Mouse (Mus musculus) MEL (cell line): ENCODE measurements around the gene Tm4sf19. TPM values are rescaled to one million over a fixed set of nuclear protein-coding genes. Genes with fewer than 3 reads are reported as not detected.

Experiments used
- DNase-seq: peaks from one replicate; pipeline ENCODE4 v3.0.0; 2011; ENCODE audit warnings: low read depth, low spot score
- H3K27ac ChIP-seq: 2 replicates; pipeline ENCODE4 v1.5.1; 2012; ENCODE audit warnings: low read depth, mild to moderate bottlenecking, control low read depth, low read length, moderate library complexity; ENCODE audit not compliant: control insufficient read depth
- H3K27me3 ChIP-seq, 2 experiments: fragments of 150-350 bp in 1 of 2; sonication (generic) in 1 of 2; 2 replicates each; pipeline ENCODE4 v1.6.1; 2012; ENCODE audit warnings: low read length in 2 of 2, mild to moderate bottlenecking in 2 of 2, improper control_type of control experiment in 1 of 2, moderate library complexity in 1 of 2; ENCODE audit not compliant: insufficient read depth in 2 of 2, control insufficient read depth in 1 of 2
- H3K36me3 ChIP-seq, 2 experiments: 2 replicates each; pipeline ENCODE4 v1.6.1; 2012 to 2014; ENCODE audit warnings: low read length in 2 of 2, improper control_type of control experiment in 1 of 2, inconsistent platforms in 1 of 2, mild to moderate bottlenecking in 1 of 2; ENCODE audit not compliant: insufficient read depth in 2 of 2, control insufficient read depth in 1 of 2
- H3K4me1 ChIP-seq, 2 experiments: fragments of 150-350 bp in 1 of 2; sonication (generic) in 1 of 2; 2 replicates each; pipeline ENCODE4 v1.6.1; 2012; ENCODE audit warnings: low read length in 2 of 2, improper control_type of control experiment in 1 of 2, mild to moderate bottlenecking in 1 of 2; ENCODE audit not compliant: insufficient read depth in 2 of 2, control insufficient read depth in 1 of 2
- H3K4me3 ChIP-seq, 2 experiments: fragments of 150-350 bp in 1 of 2; sonication (generic) in 1 of 2; 2 replicates each; pipeline ENCODE4 v1.5.1; 2012; ENCODE audit warnings: low read depth in 2 of 2, low read length in 2 of 2, mild to moderate bottlenecking in 2 of 2, moderate library complexity in 2 of 2, control low read depth in 1 of 2, improper control_type of control experiment in 1 of 2; ENCODE audit not compliant: control insufficient read depth in 1 of 2, insufficient read depth in 1 of 2
- H3K79me2 ChIP-seq: 2 replicates; pipeline ENCODE4 v1.6.1; 2012; ENCODE audit warnings: mild to moderate bottlenecking, low read length, moderate library complexity; ENCODE audit not compliant: control insufficient read depth, poor library complexity, insufficient read depth
- H3K9ac ChIP-seq: 2 replicates; pipeline ENCODE4 v1.6.1; 2012; ENCODE audit warnings: low read depth, mild to moderate bottlenecking, control low read depth, low read length, moderate library complexity; ENCODE audit not compliant: control insufficient read depth, poor library complexity, severe bottlenecking
- H3K9me3 ChIP-seq: fragments of 150-350 bp; sonication (generic); replicated peaks from 2 replicates; pipeline ENCODE4 v1.6.1; 2012; ENCODE audit warnings: mild to moderate bottlenecking, low read length, improper control_type of control experiment, moderate library complexity; ENCODE audit not compliant: insufficient read depth
- BHLHE40 ChIP-seq: IDR thresholded peaks from 2 replicates; pipeline ENCODE4 v1.6.1; 2012; ENCODE audit warnings: low read depth, mild to moderate bottlenecking, inconsistent platforms, low read length, improper control_type of control experiment, borderline replicate concordance
- CHD1 ChIP-seq: IDR thresholded peaks from 2 replicates; pipeline ENCODE4 v1.6.1; 2012; ENCODE audit warnings: low read depth, mild to moderate bottlenecking, inconsistent platforms, low read length, improper control_type of control experiment
- CTCF ChIP-seq, 3 experiments: IDR thresholded peaks in 2 of 3; conservative IDR thresholded peaks in 1 of 3; 2 replicates each; pipeline ENCODE4 v1.5.1; 2011 to 2012; ENCODE audit warnings: low read length in 3 of 3, low read depth in 2 of 3, mild to moderate bottlenecking in 2 of 3, improper control_type of control experiment in 1 of 3, inconsistent platforms in 1 of 3, mixed read lengths in 1 of 3, moderate library complexity in 1 of 3; ENCODE audit not compliant: control insufficient read depth in 1 of 3, insufficient read depth in 1 of 3, poor library complexity in 1 of 3, severe bottlenecking in 1 of 3
- EP300 ChIP-seq, 2 experiments: IDR thresholded peaks; 2 replicates each; pipeline ENCODE4 v1.6.1; 2011; ENCODE audit warnings: improper control_type of control experiment in 2 of 2, low read length in 2 of 2, low read depth in 1 of 2, mild to moderate bottlenecking in 1 of 2
- ETS1 ChIP-seq: IDR thresholded peaks from 2 replicates; pipeline ENCODE4 v1.6.1; 2012; ENCODE audit warnings: low read depth, mild to moderate bottlenecking, inconsistent platforms, low read length, improper control_type of control experiment, moderate library complexity
- GABPA ChIP-seq: IDR thresholded peaks from 2 replicates; pipeline ENCODE4 v1.6.1; 2012; ENCODE audit warnings: low read depth, mild to moderate bottlenecking, inconsistent platforms, low read length, improper control_type of control experiment, moderate library complexity
- JUND ChIP-seq: IDR thresholded peaks from 2 replicates; pipeline ENCODE4 v1.6.1; 2011; ENCODE audit warnings: low read depth, mild to moderate bottlenecking, improper control_type of control experiment, low read length
- MAFK ChIP-seq: IDR thresholded peaks from 2 replicates; pipeline ENCODE4 v1.6.1; 2011; ENCODE audit warnings: low read depth, mild to moderate bottlenecking, low read length, improper control_type of control experiment, borderline replicate concordance
- MAX ChIP-seq: IDR thresholded peaks from 2 replicates; pipeline ENCODE4 v1.6.1; 2011; ENCODE audit warnings: low read length, improper control_type of control experiment
- MAZ ChIP-seq: IDR thresholded peaks from 2 replicates; pipeline ENCODE4 v1.6.1; 2012; ENCODE audit warnings: low read depth, mild to moderate bottlenecking, inconsistent platforms, low read length, improper control_type of control experiment
- MXI1 ChIP-seq: IDR thresholded peaks from 2 replicates; pipeline ENCODE4 v1.6.1; 2011; ENCODE audit warnings: mild to moderate bottlenecking, low read depth, low read length, improper control_type of control experiment
- MYB ChIP-seq: IDR thresholded peaks from 2 replicates; pipeline ENCODE4 v1.6.1; 2011; ENCODE audit warnings: mild to moderate bottlenecking, low read depth, low read length, improper control_type of control experiment
- NELFE ChIP-seq: IDR thresholded peaks from 2 replicates; pipeline ENCODE4 v1.6.1; 2011; ENCODE audit warnings: low read depth, low read length, improper control_type of control experiment
- NRF1 ChIP-seq: IDR thresholded peaks from 2 replicates; pipeline ENCODE4 v1.6.1; 2014; ENCODE audit warnings: low read depth, mild to moderate bottlenecking, inconsistent platforms, low read length, improper control_type of control experiment, moderate library complexity; ENCODE audit not compliant: poor library complexity, insufficient read depth, severe bottlenecking
- POLR2AphosphoS2 ChIP-seq: IDR thresholded peaks from 2 replicates; pipeline ENCODE4 v1.6.1; 2011; ENCODE audit warnings: low read length, improper control_type of control experiment
- SIN3A ChIP-seq: IDR thresholded peaks from 2 replicates; pipeline ENCODE4 v1.6.1; 2012; ENCODE audit warnings: low read length, improper control_type of control experiment, inconsistent platforms
- SMC3 ChIP-seq: IDR thresholded peaks from 2 replicates; pipeline ENCODE4 v1.6.1; 2011; ENCODE audit warnings: low read depth, low read length, improper control_type of control experiment
- TAL1 ChIP-seq: IDR thresholded peaks from 2 replicates; pipeline ENCODE4 v1.6.1; 2012; ENCODE audit warnings: mild to moderate bottlenecking, inconsistent platforms, low read length, moderate library complexity, mixed read lengths
- TCF12 ChIP-seq: IDR thresholded peaks from 2 replicates; pipeline ENCODE4 v1.6.1; 2014; ENCODE audit warnings: low read depth, mild to moderate bottlenecking, inconsistent platforms, low read length, improper control_type of control experiment, moderate library complexity
- USF1 ChIP-seq: IDR thresholded peaks from 2 replicates; pipeline ENCODE4 v1.6.1; 2014; ENCODE audit warnings: low read depth, mild to moderate bottlenecking, inconsistent platforms, low read length, improper control_type of control experiment, moderate library complexity
- ZKSCAN1 ChIP-seq: IDR thresholded peaks from 2 replicates; pipeline ENCODE4 v1.6.1; 2012; ENCODE audit warnings: low read depth, mild to moderate bottlenecking, inconsistent platforms, low read length, improper control_type of control experiment, moderate library complexity
- ZMIZ1 ChIP-seq: IDR thresholded peaks from 2 replicates; pipeline ENCODE4 v1.6.1; 2012; ENCODE audit warnings: low read depth, mild to moderate bottlenecking, inconsistent platforms, low read length, improper control_type of control experiment, moderate library complexity
- ZNF384 ChIP-seq: IDR thresholded peaks from 2 replicates; pipeline ENCODE4 v1.6.1; 2012; ENCODE audit warnings: low read depth, mild to moderate bottlenecking, inconsistent platforms, low read length, improper control_type of control experiment
- polyA plus RNA-seq, 2 experiments: library from polyadenylated mRNA; stranded (reverse) in 1 of 2; unstranded in 1 of 2; fragments of >175 nt in 1 of 2; fragments of >200 nt in 1 of 2; gene quantifications; 2 replicates each; pipeline versions ENCODE4 v1.2.1 to v1.2.4; 2012; ENCODE audit warnings: low replicate concordance in 2 of 2, low read depth in 1 of 2; ENCODE audit not compliant: insufficient read length in 2 of 2, insufficient read depth in 1 of 2, missing spikeins in 1 of 2
- total RNA-seq: library from RNA; depleted of rRNA; stranded (reverse); fragments of 300-350 nt; gene quantifications from 2 replicates; pipeline ENCODE4 v1.2.3, GENCODE M21; 2012

Tm4sf19 gene
- total and polyA plus RNA-seq, 3 experiments = 0.06 TPM; not detected in 2

DNA sequence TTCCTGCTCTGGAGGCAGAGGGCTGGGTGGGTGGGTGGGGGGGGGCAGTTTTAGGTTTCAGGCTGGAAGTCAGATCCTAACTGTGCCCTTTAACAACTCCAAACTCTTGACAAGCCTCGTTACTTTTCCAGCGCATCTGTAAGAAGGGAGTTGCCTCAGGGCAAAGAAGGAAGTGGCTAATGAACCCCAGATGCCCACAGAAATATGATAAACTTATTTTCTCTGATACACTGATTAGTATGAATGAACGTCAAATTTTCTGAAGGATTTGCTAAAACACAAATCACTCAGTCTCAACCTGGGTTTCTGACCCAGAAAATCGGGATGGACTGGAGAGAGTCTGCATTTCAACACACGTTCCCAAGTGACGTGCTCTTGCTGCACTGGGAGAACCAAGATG lies 6.4 kb downstream of the Tm4sf19 start:
- no peak for DNase-seq
- no peak for TF ChIP-seq NELFE
- TF ChIP-seq NRF1 = no peak
- no peak for TF ChIP-seq MXI1
- no peak for TF ChIP-seq POLR2AphosphoS2
- TF ChIP-seq TAL1 = no peak
- TF ChIP-seq ETS1 = no peak
- no peak for TF ChIP-seq SMC3
- TF ChIP-seq MAFK = no peak
- TF ChIP-seq, all 39 proteins: peak for 0
- peaks cover 0 to 1% of the 10 kb centered on the region in 2 experiments; a peak in 1 of 4 replicates for H3K27me3 ChIP-seq
- no peaks in the 10 kb centered on the region for H3K36me3 ChIP-seq
- no peak overlapping the region for H3K27ac ChIP-seq
- H3K9me3 ChIP-seq = no peaks in the 10 kb centered on the region
- peaks cover 0 to 3% of the 10 kb centered on the region in 2 experiments; a peak in 1 of 4 replicates for H3K4me1 ChIP-seq
- H3K79me2 ChIP-seq = no peaks in the 10 kb centered on the region; the same call in 1 of the 2 replicates
- no peak overlapping the region for H3K4me3 ChIP-seq
- no peak overlapping the region for H3K9ac ChIP-seq

DNA sequence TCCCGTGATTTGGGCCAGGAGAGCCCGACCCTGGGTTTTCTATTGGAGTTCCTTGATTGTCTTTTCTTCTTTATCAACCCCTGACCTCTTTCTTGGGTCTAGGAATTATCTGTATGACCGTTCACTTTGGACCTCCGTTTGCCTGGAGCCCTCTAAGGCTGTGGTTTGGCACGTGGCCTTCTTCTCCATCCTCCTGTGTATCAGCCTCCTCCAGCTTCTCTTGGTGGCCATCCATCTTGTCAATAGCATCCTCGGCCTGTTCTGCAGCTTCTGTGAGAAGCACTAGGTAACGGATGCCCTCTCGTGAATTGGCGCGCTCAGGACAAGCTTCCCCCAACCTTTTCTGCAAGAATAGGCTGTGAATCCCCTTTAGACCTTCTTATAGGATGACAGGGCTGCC lies 7.4 kb downstream of the Tm4sf19 start:
- H3K4me3 ChIP-seq = no peak overlapping the region
- H3K9me3 ChIP-seq = no peaks in the 10 kb centered on the region
- no peak overlapping the region for H3K9ac ChIP-seq
- no peaks in the 10 kb centered on the region for H3K36me3 ChIP-seq
- peaks cover 0 to 1% of the 10 kb centered on the region in 2 experiments; a peak in 1 of 4 replicates for H3K27me3 ChIP-seq
- no peaks in the 10 kb centered on the region; a peak in 1 of 4 replicates for H3K4me1 ChIP-seq
- no peaks in the 10 kb centered on the region; the same call in 1 of the 2 replicates for H3K79me2 ChIP-seq
- H3K27ac ChIP-seq = no peak overlapping the region
- DNase-seq = no peak
- TF ChIP-seq ZKSCAN1 (no peak), NELFE (no peak), MAX (no peak), NRF1 (no peak), CHD1 (no peak), GABPA (no peak), TCF12 (no peak)

DNA sequence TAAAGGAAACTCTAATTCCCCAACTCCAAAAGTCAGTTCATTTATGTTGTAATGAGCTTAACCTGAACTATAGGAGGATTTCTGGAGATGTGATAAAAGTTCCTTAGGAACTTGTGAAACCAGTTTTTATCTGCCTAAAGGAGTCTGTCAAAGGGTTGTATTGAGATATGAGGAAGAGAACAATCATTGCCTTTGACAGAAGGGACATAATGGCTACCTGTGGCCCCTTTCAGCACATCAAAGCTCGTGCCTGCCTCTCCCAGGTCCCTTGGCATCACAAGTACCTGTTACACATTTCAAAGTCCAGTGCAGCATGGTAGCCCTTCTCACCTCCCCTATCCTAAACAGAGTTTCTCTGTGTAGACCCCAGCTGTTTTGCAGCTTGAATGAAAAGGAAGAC lies 17.2 kb downstream of the Tm4sf19 start:
- Histone ChIP-seq H3K27ac (no peak overlapping the region), H3K36me3 (peaks cover 0 to 5% of the 10 kb centered on the region in 2 experiments; a peak in 1 of 4 replicates), H3K4me1 (peaks cover 0 to 3% of the 10 kb centered on the region in 2 experiments; a peak in 2 of 4 replicates), H3K9me3 (no peaks in the 10 kb centered on the region), H3K27me3 (no peaks in the 10 kb centered on the region), H3K9ac (no peak overlapping the region), H3K79me2 (peaks cover 3% of the 10 kb centered on the region; the same call in 1 of the 2 replicates), H3K4me3 (no peak overlapping the region)
- TF ChIP-seq GABPA (no peak), JUND (no peak), USF1 (no peak), SIN3A (no peak), EP300 (IDR thresholded peaks at IDR 0.05; ENCODE audit: low read depth in 1 of 2, low read length in 2 of 2) (no peak), SMC3 (no peak), MXI1 (no peak), MYB (no peak), TCF12 (no peak), MAZ (no peak), BHLHE40 (no peak), ZKSCAN1 (no peak), ZNF384 (no peak), ZMIZ1 (no peak), CTCF (IDR thresholded peaks at IDR 0.05 in 2 of 3, conservative IDR thresholded peaks at IDR 0.05 in 1 of 3; ENCODE audit: control insufficient read depth in 1 of 3, insufficient read depth in 1 of 3, low read depth in 2 of 3, low read length in 3 of 3, poor library complexity in 1 of 3, severe bottlenecking in 1 of 3) (no peak), NRF1 (no peak)
- no peak for DNase-seq
